Mouse (Mus musculus): ENCODE measurements at regions not wholly inside any gene's neighbourhood (a gene's known extent, or its start where the extent isn't known, plus 50 kb on each side); places are given as distances from the start of the nearest gene placed in this dataset.

DNA sequence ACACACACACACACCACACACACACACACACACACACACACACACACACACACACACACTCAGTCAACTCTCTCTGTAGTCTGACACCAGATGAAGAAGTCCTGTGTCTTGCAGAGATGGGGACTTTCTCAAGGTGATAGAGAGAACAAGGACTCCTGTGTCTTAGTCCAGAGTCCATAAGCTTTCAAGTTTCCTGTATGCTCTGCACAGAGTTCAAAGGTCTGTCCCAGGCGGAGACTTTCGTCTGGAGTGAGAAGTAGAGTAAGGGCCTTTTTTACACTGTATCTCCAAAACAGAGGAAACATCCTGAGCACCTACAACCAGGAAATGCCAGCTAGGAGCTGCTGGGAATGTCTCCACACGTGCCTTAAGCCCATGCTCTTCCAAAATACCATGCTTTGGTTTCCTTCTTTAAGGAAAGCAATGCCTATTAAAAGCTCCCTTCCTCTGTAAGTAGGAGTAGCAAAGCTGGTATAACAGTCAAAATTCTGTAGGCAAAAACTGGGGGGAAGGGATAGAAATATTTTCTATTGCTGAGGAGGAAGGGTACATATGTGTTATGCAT is 459.9 kb upstream of the Zmiz1 start:
- ATAC-seq = peak; percentile 81
- H3K27me3 ChIP-seq (replicated peaks; ENCODE audit: control insufficient read depth, insufficient read depth, low read length) = no peaks in the 10 kb centered on the region
- 0 out of 2 replicates have a peak, but pooled peaks cover 6% of the 10 kb centered on the region for H3K4me1 ChIP-seq (replicated peaks; ENCODE audit: control insufficient read depth, insufficient read depth, low read length)
- 27% methylated on average over 3 of the region's 3 CpGs for WGBS
- H3K9me3 ChIP-seq (ENCODE audit: control insufficient read depth) = no peaks in the 10 kb centered on the region
- no peak overlapping the region for H3K4me2 ChIP-seq (replicated peaks; ENCODE audit: low read depth)
- no peak for TF ChIP-seq CTCF (IDR thresholded peaks at IDR 0.05; ENCODE audit: low read depth)
- no peak overlapping the region for H3K4me3 ChIP-seq (ENCODE audit: low read depth, low read length)
- H3K27ac ChIP-seq (ENCODE audit: low read depth, low read length) = peak overlapping the region; percentile 41; the same call in 1 of the 2 replicates
- H3K36me3 ChIP-seq (ENCODE audit: control insufficient read depth, insufficient read depth) = no peaks in the 10 kb centered on the region
- no peak overlapping the region for H3K9ac ChIP-seq (ENCODE audit: low read depth, low read length)

DNA sequence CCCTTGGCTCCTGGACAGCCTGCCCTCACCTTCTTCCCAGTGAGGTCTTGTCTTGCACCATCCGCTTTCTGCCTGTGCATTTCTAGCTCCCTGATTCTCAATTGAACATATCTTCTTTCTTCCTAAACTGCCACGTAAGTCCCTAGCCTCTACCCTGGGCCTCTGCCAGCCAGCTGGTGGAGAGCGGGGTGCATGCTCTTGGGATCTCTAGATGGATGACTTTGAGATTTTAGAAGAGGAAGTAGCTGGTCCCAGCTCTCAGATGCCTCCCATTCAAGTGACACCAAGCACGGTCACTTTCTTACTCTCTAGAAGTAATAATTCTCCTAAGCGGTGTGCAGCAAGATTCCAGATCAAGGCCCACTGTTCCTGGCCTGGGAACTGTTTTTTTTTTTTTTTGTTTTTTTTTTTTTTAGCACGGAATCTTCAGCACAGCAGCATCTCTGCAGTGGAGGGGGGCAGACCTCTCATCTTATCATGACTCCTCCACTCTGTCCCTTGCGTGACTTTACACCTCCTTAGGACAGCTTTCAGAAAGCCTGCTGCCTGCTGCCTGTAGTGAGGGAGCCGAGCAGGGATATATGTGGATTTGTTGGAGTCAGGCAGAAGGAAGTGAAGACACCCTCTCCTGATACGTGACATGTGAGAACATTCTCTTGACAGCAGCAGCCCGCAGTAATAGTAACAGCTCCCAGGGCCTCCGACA is 453.6 kb upstream of the Zmiz1 start:
- no peak for TF ChIP-seq CTCF (IDR thresholded peaks at IDR 0.05; ENCODE audit: low read depth)
- Histone ChIP-seq H3K27ac (ENCODE audit: low read depth, low read length) (no peak overlapping the region), H3K9me3 (ENCODE audit: control insufficient read depth) (no peaks in the 10 kb centered on the region), H3K9ac (ENCODE audit: low read depth, low read length) (no peak overlapping the region), H3K4me1 (replicated peaks; ENCODE audit: control insufficient read depth, insufficient read depth, low read length) (no peaks in the 10 kb centered on the region), H3K4me2 (replicated peaks; ENCODE audit: low read depth) (no peak overlapping the region), H3K36me3 (ENCODE audit: control insufficient read depth, insufficient read depth) (no peaks in the 10 kb centered on the region), H3K27me3 (replicated peaks; ENCODE audit: control insufficient read depth, insufficient read depth, low read length) (no peaks in the 10 kb centered on the region), H3K4me3 (ENCODE audit: low read depth, low read length) (no peak overlapping the region)
- 78% methylated on average over 11 of the region's 11 CpGs for WGBS
- ATAC-seq = no peak

DNA sequence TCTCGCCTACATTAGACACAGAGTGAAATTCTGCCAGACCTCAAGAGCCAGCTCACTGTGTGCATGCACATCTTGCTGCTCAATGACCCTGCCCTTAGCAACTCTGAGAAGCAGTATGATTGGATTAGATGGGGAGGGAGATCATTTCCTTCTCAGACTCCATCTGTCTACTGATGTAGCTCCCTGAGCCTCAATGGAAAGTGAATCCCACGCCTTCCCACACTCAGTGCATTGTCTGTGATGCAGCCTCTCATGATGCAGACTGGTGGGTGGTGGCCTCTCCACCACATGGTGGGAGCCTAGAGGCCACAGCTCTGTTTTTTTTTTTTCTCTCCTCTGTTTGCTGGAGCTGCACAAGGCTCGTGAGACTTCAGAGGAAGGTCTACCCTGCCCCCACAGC is 447.1 kb upstream of the Zmiz1 start:
- H3K4me2 ChIP-seq (replicated peaks; ENCODE audit: low read depth) = no peak overlapping the region
- no peaks in the 10 kb centered on the region; the same call in 1 of the 2 replicates for H3K4me1 ChIP-seq (replicated peaks; ENCODE audit: control insufficient read depth, insufficient read depth, low read length)
- no peak for ATAC-seq
- no peaks in the 10 kb centered on the region for H3K27me3 ChIP-seq (replicated peaks; ENCODE audit: control insufficient read depth, insufficient read depth, low read length)
- H3K9me3 ChIP-seq (ENCODE audit: control insufficient read depth) = no peaks in the 10 kb centered on the region
- WGBS = 68% methylated on average over 3 of the region's 3 CpGs
- H3K4me3 ChIP-seq (ENCODE audit: low read depth, low read length) = no peak overlapping the region
- H3K27ac ChIP-seq (ENCODE audit: low read depth, low read length) = no peak overlapping the region
- H3K9ac ChIP-seq (ENCODE audit: low read depth, low read length) = no peak overlapping the region
- no peak for TF ChIP-seq CTCF (IDR thresholded peaks at IDR 0.05; ENCODE audit: low read depth)
- no peaks in the 10 kb centered on the region for H3K36me3 ChIP-seq (ENCODE audit: control insufficient read depth, insufficient read depth)

DNA sequence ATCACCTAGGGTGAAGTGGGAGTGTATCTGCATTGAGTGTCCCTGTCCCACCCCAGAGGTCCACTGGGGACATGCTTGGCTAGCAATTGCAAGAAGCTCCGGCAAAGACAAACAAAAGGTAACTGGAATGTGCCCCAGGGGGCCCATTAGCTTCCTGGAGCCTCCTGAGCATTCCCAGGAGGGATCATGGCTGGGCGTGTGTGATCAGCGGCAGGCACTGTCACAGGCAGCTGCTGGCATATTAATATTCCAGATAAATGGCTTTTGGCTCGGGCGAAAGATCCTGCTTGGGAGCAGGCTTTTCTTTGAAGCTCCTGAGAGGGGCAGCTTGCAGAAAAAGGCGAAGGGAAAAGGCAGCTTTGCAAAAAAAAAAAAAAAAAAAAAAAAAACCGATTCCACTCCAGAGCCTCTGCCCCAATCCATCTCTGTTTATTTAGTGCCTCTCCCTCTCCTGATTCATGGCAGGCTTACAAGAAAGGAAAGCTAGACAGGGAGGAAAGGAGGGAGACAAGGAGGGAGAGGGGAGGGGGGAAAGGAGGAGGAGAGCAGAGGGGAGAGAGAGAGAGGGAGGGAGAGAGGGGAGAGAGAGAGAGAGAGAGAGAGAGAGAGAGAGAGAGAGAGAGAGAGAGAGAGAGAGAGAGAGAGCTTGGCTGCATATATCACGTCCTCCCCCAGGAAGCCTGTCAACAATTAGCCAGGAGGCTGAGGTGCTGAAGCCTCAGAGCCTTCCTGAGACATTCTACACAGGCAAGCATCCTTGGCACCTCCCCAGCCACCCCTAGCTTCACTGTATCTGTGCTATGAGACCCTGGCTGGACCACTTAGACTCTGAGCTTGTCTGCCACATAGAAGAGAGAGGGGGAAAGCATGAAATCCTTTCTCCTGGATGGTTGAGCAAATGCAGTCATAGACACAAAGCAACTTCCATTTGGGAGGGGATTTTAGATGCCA is 443.4 kb upstream of the Zmiz1 start:
- Histone ChIP-seq H3K4me2 (replicated peaks; ENCODE audit: low read depth) (0 out of 2 replicates have a peak overlapping the region, but pooled peaks have one; percentile 6), H3K27me3 (replicated peaks; ENCODE audit: control insufficient read depth, insufficient read depth, low read length) (no peaks in the 10 kb centered on the region), H3K36me3 (ENCODE audit: control insufficient read depth, insufficient read depth) (no peaks in the 10 kb centered on the region), H3K4me3 (ENCODE audit: low read depth, low read length) (no peak overlapping the region), H3K9me3 (ENCODE audit: control insufficient read depth) (no peaks in the 10 kb centered on the region), H3K9ac (ENCODE audit: low read depth, low read length) (no peak overlapping the region), H3K4me1 (replicated peaks; ENCODE audit: control insufficient read depth, insufficient read depth, low read length) (no peaks in the 10 kb centered on the region; the same call in 1 of the 2 replicates), H3K27ac (ENCODE audit: low read depth, low read length) (no peak overlapping the region)
- WGBS = 7% methylated on average over 8 of the region's 8 CpGs
- no peak for ATAC-seq
- TF ChIP-seq CTCF (IDR thresholded peaks at IDR 0.05; ENCODE audit: low read depth) = peak; percentile 25; the same call in 1 of the 2 replicates

DNA sequence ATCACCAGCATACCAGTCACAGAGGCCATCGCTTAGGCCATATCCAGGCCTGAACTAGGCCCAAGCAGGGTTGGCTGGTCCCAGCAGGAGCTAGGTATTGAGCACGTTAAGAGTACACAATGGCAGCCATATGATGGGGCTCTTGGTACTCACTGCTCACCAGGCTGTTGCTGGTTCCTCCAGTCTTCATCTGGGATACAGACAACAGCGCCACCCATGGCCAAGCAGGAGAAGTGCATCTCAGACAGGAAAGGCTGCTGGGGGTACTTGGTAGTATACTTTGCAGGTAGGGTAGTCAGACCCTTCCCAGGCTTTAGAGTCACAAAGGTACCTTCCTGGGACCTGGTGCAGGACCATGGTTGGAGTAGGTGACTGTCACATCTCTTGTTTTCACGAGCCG is 441.1 kb upstream of the Zmiz1 start:
- no peak overlapping the region for H3K4me3 ChIP-seq (ENCODE audit: low read depth, low read length)
- no peak overlapping the region for H3K4me2 ChIP-seq (replicated peaks; ENCODE audit: low read depth)
- H3K27me3 ChIP-seq (replicated peaks; ENCODE audit: control insufficient read depth, insufficient read depth, low read length) = no peaks in the 10 kb centered on the region
- no peaks in the 10 kb centered on the region for H3K36me3 ChIP-seq (ENCODE audit: control insufficient read depth, insufficient read depth)
- 83% methylated on average over 5 of the region's 5 CpGs for WGBS
- H3K9ac ChIP-seq (ENCODE audit: low read depth, low read length) = no peak overlapping the region
- TF ChIP-seq CTCF (IDR thresholded peaks at IDR 0.05; ENCODE audit: low read depth) = peak; percentile 70
- H3K4me1 ChIP-seq (replicated peaks; ENCODE audit: control insufficient read depth, insufficient read depth, low read length) = no peaks in the 10 kb centered on the region; the same call in 1 of the 2 replicates
- no peak overlapping the region for H3K27ac ChIP-seq (ENCODE audit: low read depth, low read length)
- no peaks in the 10 kb centered on the region for H3K9me3 ChIP-seq (ENCODE audit: control insufficient read depth)
- ATAC-seq = no peak

All from intestine, postnatal 0 days (tissue).